Mouse (Mus musculus) testis, adult 2 months (tissue): ENCODE measurements around the gene B430306N03Rik.

Experiments
- CTCF ChIP-seq: fragments of 200-500 bp; IDR thresholded peaks from 2 replicates; pipeline ENCODE4 v1.5.1; 2012; ENCODE audit warnings: low read depth, mild to moderate bottlenecking, inconsistent platforms, low read length, moderate library complexity; ENCODE audit not compliant: control insufficient read depth, insufficient read depth, insufficient replicate concordance
- POLR2A ChIP-seq: fragments of 200-500 bp; IDR thresholded peaks from 2 replicates; pipeline ENCODE4 v1.6.1; 2012; ENCODE audit warnings: low read depth, mild to moderate bottlenecking, inconsistent platforms, low read length, moderate library complexity; ENCODE audit not compliant: control insufficient read depth

GRCm38 (mm10) chr17:48300861-48301260, 15.1 kb upstream of the B430306N03Rik start:
- TF ChIP-seq POLR2A = no peak
- no peak for TF ChIP-seq CTCF
